Mouse (Mus musculus) neural tube, embryonic 11.5 days (tissue): ENCODE measurements at regions not wholly inside any gene's neighbourhood (a gene's known extent, or its start where the extent isn't known, plus 50 kb on each side); places are given as distances from the start of the nearest gene placed in this dataset.

ENCODE experiments used
- ATAC-seq: fragments of 200-750 bp; cut with Nextera tagmentation; 2 replicates; pipeline ENCODE4 v1.8.0; 2017; ENCODE audit warnings: moderate number of reproducible peaks, mild to moderate bottlenecking, moderate TSS enrichment, moderate library complexity; ENCODE audit not compliant: insufficient read depth, low FRiP score, low TSS enrichment
- DNase-seq: peaks from one replicate; pipeline ENCODE4 v3.0.0-alpha.2; 2015; ENCODE audit warnings: low spot score
- H3K27ac ChIP-seq: fragments of 300-500 bp; sonication (generic); 2 replicates; pipeline ENCODE4 v1.5.1; 2014; ENCODE audit warnings: low read depth, mild to moderate bottlenecking, low read length
- H3K27me3 ChIP-seq: fragments of 300-500 bp; sonication (generic); 2 replicates; pipeline ENCODE4 v1.6.1; 2014; ENCODE audit warnings: mild to moderate bottlenecking, low read length, mixed read lengths; ENCODE audit not compliant: control insufficient read depth, insufficient read depth
- H3K36me3 ChIP-seq: fragments of 300-500 bp; sonication (generic); 2 replicates; pipeline ENCODE4 v1.6.1; 2014; ENCODE audit warnings: mild to moderate bottlenecking, low read length, moderate library complexity, mixed read lengths; ENCODE audit not compliant: control insufficient read depth, insufficient read depth
- H3K4me1 ChIP-seq: fragments of 300-500 bp; sonication (generic); 2 replicates; pipeline ENCODE4 v1.6.1; 2014; ENCODE audit warnings: low read length, mixed read lengths; ENCODE audit not compliant: control insufficient read depth, insufficient read depth
- H3K4me2 ChIP-seq: fragments of 300-500 bp; sonication (generic); 2 replicates; pipeline ENCODE4 v1.6.1; 2014; ENCODE audit warnings: low read depth, mild to moderate bottlenecking, moderate library complexity
- H3K4me3 ChIP-seq: fragments of 300-500 bp; sonication (generic); 2 replicates; pipeline ENCODE4 v1.5.1; 2014; ENCODE audit warnings: low read depth, low read length
- H3K9ac ChIP-seq: fragments of 300-500 bp; sonication (generic); 2 replicates; pipeline ENCODE4 v1.6.1; 2014; ENCODE audit warnings: mild to moderate bottlenecking, low read length
- H3K9me3 ChIP-seq: fragments of 300-500 bp; sonication (generic); 2 replicates; pipeline ENCODE4 v1.6.1; 2016; ENCODE audit warnings: low read length; ENCODE audit not compliant: control insufficient read depth
- WGBS: fragments of 180-500 bp; shearing (Covaris S2); extraction: QIAGEN DNeasy Blood & Tissue Kit; methylation state at CpG from one replicate; pipeline ENCODE4 v1.1.7; 2014; 5-methylcytosine and 5-hydroxymethylcytosine counted together

GRCm38 (mm10) chr2:67180962-67181361 lies 232.6 kb upstream of the Gm21830 start:
- ATAC-seq (no peak), DNase-seq (no peak)
- no peak overlapping the region for H3K4me2 ChIP-seq
- no peak overlapping the region for H3K9ac ChIP-seq
- 85% methylated on average over 3 of the region's 3 CpGs for WGBS
- H3K4me1 ChIP-seq: no peaks in the 10 kb centered on the region
- no peak overlapping the region for H3K4me3 ChIP-seq
- H3K27ac ChIP-seq: no peak overlapping the region
- H3K9me3 ChIP-seq: no peaks in the 10 kb centered on the region
- no peaks in the 10 kb centered on the region for H3K36me3 ChIP-seq
- no peaks in the 10 kb centered on the region for H3K27me3 ChIP-seq

- no peaks in the 10 kb centered on the region for H3K9me3 ChIP-seq
- no peak for DNase-seq
- H3K4me1 ChIP-seq: no peaks in the 10 kb centered on the region
- no peak overlapping the region for H3K27ac ChIP-seq
- no peaks in the 10 kb centered on the region for H3K27me3 ChIP-seq
- H3K36me3 ChIP-seq: no peaks in the 10 kb centered on the region
- no peak overlapping the region for H3K4me3 ChIP-seq
- 72% methylated on average over 2 of the region's 2 CpGs for WGBS
- H3K4me2 ChIP-seq: no peak overlapping the region
- ATAC-seq: no peak; the same call in 1 of the 2 replicates
- no peak overlapping the region for H3K9ac ChIP-seq
Observed at GRCm38 (mm10) chr2:67221061-67221802, 192.3 kb upstream of the Gm21830 start.

GRCm38 (mm10) chr2:67226299-67226698 lies 187.2 kb upstream of the Gm21830 start:
- Histone ChIP-seq H3K4me1 (no peaks in the 10 kb centered on the region), H3K9me3 (no peaks in the 10 kb centered on the region), H3K27me3 (no peaks in the 10 kb centered on the region), H3K9ac (no peak overlapping the region), H3K4me2 (no peak overlapping the region), H3K36me3 (no peaks in the 10 kb centered on the region), H3K4me3 (no peak overlapping the region), H3K27ac (no peak overlapping the region)
- WGBS: 95% methylated on average over 2 of the region's 2 CpGs
- DNase-seq (no peak), ATAC-seq (no peak)

- H3K36me3 ChIP-seq: no peaks in the 10 kb centered on the region
- H3K27ac ChIP-seq: no peak overlapping the region
- no peak overlapping the region for H3K4me3 ChIP-seq
- no peaks in the 10 kb centered on the region for H3K9me3 ChIP-seq
- H3K9ac ChIP-seq: no peak overlapping the region
- DNase-seq (peak; percentile 9), ATAC-seq (peak; percentile 65)
- H3K27me3 ChIP-seq: no peaks in the 10 kb centered on the region
- 60% methylated on average over 1 of the region's 1 CpGs for WGBS
- no peaks in the 10 kb centered on the region for H3K4me1 ChIP-seq
- no peak overlapping the region for H3K4me2 ChIP-seq
Observed at GRCm38 (mm10) chr2:67257455-67257854, 156.1 kb upstream of the Gm21830 start.
